Mouse (Mus musculus) myocyte (in vitro differentiated cells): Measurements from ENCODE around the gene Epb41l5. TPM values are rescaled to one million over a fixed set of nuclear protein-coding genes. Genes with fewer than 3 reads are reported as not detected.

Experiments used
- H3K27me3 ChIP-seq: one replicate; pipeline ENCODE4 v1.6.1; 2011; ENCODE audit not compliant: control insufficient read depth, insufficient read depth, insufficient read length
- H3K36me3 ChIP-seq: one replicate; pipeline ENCODE4 v1.6.1; 2011; ENCODE audit not compliant: control insufficient read depth, insufficient read depth
- H3K4me2 ChIP-seq: one replicate; pipeline ENCODE4 v1.6.1; 2011; ENCODE audit warnings: low read depth, control low read depth
- H3K4me3 ChIP-seq: one replicate; pipeline ENCODE4 v1.5.1; 2011; ENCODE audit warnings: mild to moderate bottlenecking, control low read depth, moderate library complexity
- H3K79me2 ChIP-seq: one replicate; pipeline ENCODE4 v1.6.1; 2011; ENCODE audit not compliant: control insufficient read depth, insufficient read depth
- H3ac ChIP-seq: one replicate; pipeline ENCODE4 v1.6.1; 2011; ENCODE audit not compliant: control insufficient read depth, insufficient read length
- CEBPB ChIP-seq: IDR thresholded peaks from 2 replicates; pipeline ENCODE4 v1.6.1; 2011; ENCODE audit warnings: mild to moderate bottlenecking, moderate library complexity; ENCODE audit not compliant: poor library complexity, insufficient read depth, severe bottlenecking
- E2F4 ChIP-seq: IDR thresholded peaks from one replicate; pipeline ENCODE4 v1.6.1; 2011; ENCODE audit warnings: mild to moderate bottlenecking, control low read depth, moderate library complexity; ENCODE audit not compliant: insufficient read depth
- MAX ChIP-seq: IDR thresholded peaks from one replicate; pipeline ENCODE4 v1.6.1; 2011; ENCODE audit warnings: low read depth, mild to moderate bottlenecking, control low read depth
- MYOD1 ChIP-seq, 3 experiments: IDR thresholded peaks; one replicate each; pipeline ENCODE4 v1.6.1; 2011; ENCODE audit warnings: control low read depth in 2 of 3, low read depth in 2 of 3, mild to moderate bottlenecking in 2 of 3, moderate library complexity in 1 of 3; ENCODE audit not compliant: insufficient read length in 2 of 3, control insufficient read depth in 1 of 3
- MYOG ChIP-seq, 3 experiments: IDR thresholded peaks; one replicate each; pipeline ENCODE4 v1.6.1; 2011; ENCODE audit warnings: control low read depth in 2 of 3, low read depth in 2 of 3, mild to moderate bottlenecking in 2 of 3; ENCODE audit not compliant: insufficient read length in 2 of 3, control insufficient read depth in 1 of 3, insufficient read depth in 1 of 3
- POLR2A ChIP-seq: IDR thresholded peaks from one replicate; pipeline ENCODE4 v1.6.1; 2011; ENCODE audit warnings: low read depth, mild to moderate bottlenecking, control low read depth, moderate library complexity; ENCODE audit not compliant: insufficient read length
- POLR2AphosphoS2 ChIP-seq: IDR thresholded peaks from one replicate; pipeline ENCODE4 v1.6.1; 2011; ENCODE audit warnings: low read depth, control low read depth; ENCODE audit not compliant: insufficient read length
- REST ChIP-seq: IDR thresholded peaks from one replicate; pipeline ENCODE4 v1.6.1; 2011; ENCODE audit warnings: mild to moderate bottlenecking, control low read depth, moderate library complexity; ENCODE audit not compliant: insufficient read depth, insufficient read length
- SRF ChIP-seq: IDR thresholded peaks from one replicate; pipeline ENCODE4 v1.6.1; 2011; ENCODE audit warnings: low read depth; ENCODE audit not compliant: control insufficient read depth, insufficient read length
- TCF12 ChIP-seq: IDR thresholded peaks from one replicate; pipeline ENCODE4 v1.6.1; 2011; ENCODE audit warnings: mild to moderate bottlenecking, control low read depth; ENCODE audit not compliant: poor library complexity, insufficient read depth, severe bottlenecking
- TCF3 ChIP-seq: IDR thresholded peaks from one replicate; pipeline ENCODE4 v1.6.1; 2011; ENCODE audit warnings: low read depth, control low read depth; ENCODE audit not compliant: insufficient read length
- USF1 ChIP-seq: IDR thresholded peaks from one replicate; pipeline ENCODE4 v1.6.1; 2011; ENCODE audit warnings: low read depth, mild to moderate bottlenecking, control low read depth, moderate library complexity
- polyA plus RNA-seq: library from polyadenylated mRNA; unstranded; fragments of >200 nt; fragmentation: generic; extraction: Trizol; gene quantifications from one replicate; pipeline ENCODE4 v1.2.1, GENCODE M21; 2012; ENCODE audit warnings: missing spikeins

Gene Epb41l5
- polyA plus RNA-seq, 1 experiment: 2.1 TPM

DNA sequence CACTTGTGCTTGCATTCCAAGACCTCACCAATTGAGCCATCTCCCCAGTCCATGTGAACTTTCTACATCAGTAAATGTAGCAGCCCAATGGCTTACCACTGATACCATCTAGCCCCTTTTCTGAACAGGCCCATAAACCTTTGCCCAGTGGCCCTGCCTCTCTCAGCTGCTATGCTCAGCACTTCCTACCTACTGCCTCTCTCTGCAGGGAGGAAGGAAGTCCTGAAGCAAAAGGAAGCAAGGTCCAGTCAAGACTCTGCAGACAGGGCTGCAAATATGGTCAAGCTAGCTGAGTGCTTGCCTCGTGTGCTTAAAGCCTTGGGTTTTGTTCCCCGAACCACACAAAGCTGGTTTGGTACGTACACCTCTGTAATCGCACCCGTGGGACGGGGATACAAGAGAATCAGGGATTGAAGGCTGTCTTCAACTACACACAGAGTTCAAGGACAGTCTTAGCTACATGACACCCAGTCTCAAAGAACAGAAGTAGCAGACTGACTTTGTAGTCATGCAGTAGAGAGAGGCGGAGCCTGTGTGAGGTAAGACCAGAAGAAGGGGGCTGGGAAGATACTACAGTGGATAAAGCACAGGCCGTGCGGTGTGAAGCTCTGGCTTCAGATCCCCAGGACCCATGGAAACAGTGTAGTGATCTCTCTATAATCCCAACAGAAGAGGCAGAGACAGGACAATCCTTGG is 150.1 kb downstream of the Epb41l5 start:
- no peaks in the 10 kb centered on the region for H3K27me3 ChIP-seq
- no peak overlapping the region for H3K4me3 ChIP-seq
- no peaks in the 10 kb centered on the region for H3K36me3 ChIP-seq
- H3K79me2 ChIP-seq: peaks cover 98% of the 10 kb centered on the region
- TF ChIP-seq REST (no peak), POLR2A (no peak)
- H3ac ChIP-seq: no peak overlapping the region
- H3K4me2 ChIP-seq: no peak overlapping the region

DNA sequence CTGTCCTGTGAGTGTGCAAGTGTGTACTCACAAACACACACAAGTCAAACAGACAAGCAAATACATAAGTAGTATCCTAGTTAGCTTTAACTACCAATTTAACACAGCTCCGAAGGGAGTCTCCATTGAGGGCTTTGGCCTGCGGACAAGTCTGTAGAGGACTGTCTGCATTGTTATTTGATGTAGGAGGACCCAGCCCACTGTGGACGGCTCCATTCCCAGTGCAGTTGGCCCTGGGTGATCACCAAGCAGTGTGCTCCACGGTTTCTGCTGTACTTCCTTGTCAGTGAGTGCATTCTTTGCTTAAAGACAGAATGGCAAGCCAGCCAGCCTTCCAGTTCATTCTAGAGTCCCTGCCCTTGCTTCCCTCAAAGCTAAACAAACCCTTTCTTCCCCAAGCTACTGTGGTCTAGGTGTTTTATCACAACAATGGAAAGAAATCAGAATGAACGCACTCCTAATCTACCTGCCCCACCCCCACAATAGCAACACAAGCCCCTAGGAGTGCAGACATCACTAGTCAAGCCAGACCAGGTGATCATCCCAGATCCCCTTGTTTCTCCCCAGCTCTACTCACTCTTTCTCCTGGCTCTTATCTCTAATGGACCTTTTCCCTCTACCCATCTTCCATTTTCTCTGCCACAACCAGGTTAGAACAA is 151.3 kb downstream of the Epb41l5 start:
- peaks cover 98% of the 10 kb centered on the region for H3K79me2 ChIP-seq
- no peak overlapping the region for H3K4me3 ChIP-seq
- H3K27me3 ChIP-seq: no peaks in the 10 kb centered on the region
- H3K4me2 ChIP-seq: no peak overlapping the region
- no peaks in the 10 kb centered on the region for H3K36me3 ChIP-seq
- no peak for TF ChIP-seq REST
- no peak for TF ChIP-seq MYOG (IDR thresholded peaks at IDR 0.05; ENCODE audit: control insufficient read depth in 1 of 3, insufficient read depth in 1 of 3, insufficient read length in 2 of 3, low read depth in 2 of 3)
- no peak for TF ChIP-seq E2F4
- TF ChIP-seq SRF: no peak
- TF ChIP-seq MYOD1 (IDR thresholded peaks at IDR 0.05; ENCODE audit: control insufficient read depth in 1 of 3, insufficient read length in 2 of 3, low read depth in 2 of 3): no peak
- no peak for TF ChIP-seq MAX
- no peak for TF ChIP-seq TCF12
- TF ChIP-seq CEBPB: no peak
- TF ChIP-seq POLR2AphosphoS2: no peak
- no peak for TF ChIP-seq USF1
- no peak for TF ChIP-seq TCF3
- TF ChIP-seq POLR2A: no peak
- H3ac ChIP-seq: no peak overlapping the region

DNA sequence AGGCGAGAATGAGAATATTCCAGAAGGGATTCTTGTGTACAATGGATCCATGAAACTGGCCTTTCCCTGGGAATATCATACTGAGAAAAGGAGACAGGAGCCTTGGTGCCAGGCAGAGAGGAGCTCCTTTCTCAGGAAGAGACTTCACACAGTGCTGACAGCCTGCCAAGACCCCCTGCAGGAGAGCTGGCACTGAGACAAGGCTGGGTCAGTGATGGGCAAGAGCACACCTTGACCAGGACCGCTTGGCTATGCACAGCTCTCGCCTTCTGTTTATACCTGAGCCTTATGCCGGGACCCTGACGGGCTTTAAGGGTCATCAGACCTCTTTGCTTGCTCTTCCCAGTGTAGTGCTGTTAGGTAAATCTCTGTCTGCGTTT is 153.4 kb downstream of the Epb41l5 start:
- Histone ChIP-seq H3K4me3 (no peak overlapping the region), H3ac (no peak overlapping the region), H3K4me2 (no peak overlapping the region), H3K36me3 (no peaks in the 10 kb centered on the region), H3K27me3 (no peaks in the 10 kb centered on the region), H3K79me2 (peaks cover 97% of the 10 kb centered on the region)
- TF ChIP-seq MYOD1 (IDR thresholded peaks at IDR 0.05; ENCODE audit: control insufficient read depth in 1 of 3, insufficient read length in 2 of 3, low read depth in 2 of 3): no peak

Other genes starting within 250 kb of the Epb41l5 start
- 8.3 TPM for gene Inhbb, start 226.8 kb downstream of the Epb41l5 start, polyA plus RNA-seq
- gene Ralb, start 144.2 kb downstream of the Epb41l5 start, polyA plus RNA-seq: 26.0 TPM
- gene Tmem185b, start 122.8 kb downstream of the Epb41l5 start, polyA plus RNA-seq: 15.8 TPM
- 1.1 TPM for gene Ptpn4, start 188.6 kb upstream of the Epb41l5 start, polyA plus RNA-seq